Mouse (Mus musculus) CH12.LX (cell line): ENCODE results near the gene Iqca. TPM values are rescaled to one million over a fixed set of nuclear protein-coding genes. Genes with fewer than 3 reads are reported as not detected.

Source experiments
- DNase-seq: peaks from one replicate; pipeline ENCODE4 v3.0.0-alpha.2; 2013; ENCODE audit errors: extremely low read depth
- H3K27ac ChIP-seq: 2 replicates; pipeline ENCODE4 v1.5.1; 2012; ENCODE audit warnings: low read depth, mild to moderate bottlenecking, control low read depth, moderate library complexity; ENCODE audit not compliant: insufficient read depth
- H3K27me3 ChIP-seq: replicated peaks from 2 replicates; pipeline ENCODE3; 2012; ENCODE audit warnings: inconsistent platforms
- H3K36me3 ChIP-seq, 2 experiments: replicated peaks in 1 of 2; 2 replicates each; pipeline versions ENCODE3 to v1.6.1; 2012; ENCODE audit warnings: inconsistent platforms in 1 of 2, low read length in 1 of 2, mild to moderate bottlenecking in 1 of 2, mixed read lengths in 1 of 2, moderate library complexity in 1 of 2; ENCODE audit not compliant: control insufficient read depth in 1 of 2, insufficient read depth in 1 of 2
- H3K4me1 ChIP-seq, 2 experiments: 2 replicates each; pipeline ENCODE4 v1.6.1; 2012; ENCODE audit warnings: inconsistent platforms in 1 of 2, moderate library complexity in 1 of 2; ENCODE audit not compliant: insufficient read depth in 2 of 2, control insufficient read depth in 1 of 2
- H3K4me2 ChIP-seq: 2 replicates; pipeline ENCODE4 v1.6.1; 2012; ENCODE audit warnings: low read depth, mild to moderate bottlenecking, control low read depth; ENCODE audit not compliant: poor library complexity, insufficient read depth, severe bottlenecking
- H3K4me3 ChIP-seq, 3 experiments: fragments of 150-350 bp in 1 of 3; sonication (generic) in 1 of 3; replicated peaks in 1 of 3; 2 replicates each; pipeline versions ENCODE3 to v1.5.1; 2011 to 2012; ENCODE audit warnings: low read depth in 2 of 3, low read length in 2 of 3, mild to moderate bottlenecking in 2 of 3, moderate library complexity in 2 of 3, control low read depth in 1 of 3, improper control_type of control experiment in 1 of 3, inconsistent platforms in 1 of 3, mixed read lengths in 1 of 3; ENCODE audit not compliant: poor library complexity in 1 of 3
- H3K79me2 ChIP-seq: replicated peaks from 2 replicates; pipeline ENCODE4 v1.6.1; 2012; ENCODE audit warnings: mild to moderate bottlenecking, moderate library complexity; ENCODE audit not compliant: control insufficient read depth, poor library complexity, insufficient read depth, severe bottlenecking; ENCODE audit errors: extremely low read depth
- H3K9ac ChIP-seq: 2 replicates; pipeline ENCODE4 v1.6.1; 2012; ENCODE audit warnings: low read depth, mild to moderate bottlenecking, control low read depth, moderate library complexity; ENCODE audit not compliant: insufficient read depth
- H3K9me3 ChIP-seq: replicated peaks from 2 replicates; pipeline ENCODE3; 2012; ENCODE audit warnings: low read length, inconsistent platforms, mixed read lengths
- BHLHE40 ChIP-seq: IDR thresholded peaks from 2 replicates; pipeline ENCODE4 v1.6.1; 2011; ENCODE audit warnings: mild to moderate bottlenecking, low read depth, low read length, improper control_type of control experiment
- CHD1 ChIP-seq: IDR thresholded peaks from 2 replicates; pipeline ENCODE4 v1.6.1; 2012; ENCODE audit warnings: low read depth, low read length, improper control_type of control experiment, inconsistent platforms
- CHD2 ChIP-seq: IDR thresholded peaks from 2 replicates; pipeline ENCODE4 v1.6.1; 2011; ENCODE audit warnings: low read length, improper control_type of control experiment
- CTCF ChIP-seq, 2 experiments: IDR thresholded peaks in 1 of 2; conservative IDR thresholded peaks in 1 of 2; 2 replicates each; pipeline ENCODE4 v1.5.1; 2011 to 2012; ENCODE audit warnings: low read depth in 2 of 2, low read length in 2 of 2, improper control_type of control experiment in 1 of 2, inconsistent platforms in 1 of 2, mild to moderate bottlenecking in 1 of 2, moderate library complexity in 1 of 2
- E2F4 ChIP-seq: IDR thresholded peaks from 2 replicates; pipeline ENCODE4 v1.6.1; 2011; ENCODE audit warnings: low read depth, low read length, improper control_type of control experiment; ENCODE audit not compliant: insufficient replicate concordance
- ELF1 ChIP-seq: IDR thresholded peaks from 2 replicates; pipeline ENCODE4 v1.6.1; 2014; ENCODE audit warnings: low read depth, mild to moderate bottlenecking, inconsistent platforms, low read length, improper control_type of control experiment
- EP300 ChIP-seq: IDR thresholded peaks from 2 replicates; pipeline ENCODE4 v1.6.1; 2011; ENCODE audit warnings: low read length, improper control_type of control experiment
- ETS1 ChIP-seq: conservative IDR thresholded peaks from 2 replicates; pipeline ENCODE4 v1.6.1; 2012; ENCODE audit warnings: low read depth, mild to moderate bottlenecking, inconsistent platforms, low read length, improper control_type of control experiment, moderate library complexity
- GABPA ChIP-seq: IDR thresholded peaks from 2 replicates; pipeline ENCODE4 v1.6.1; 2012; ENCODE audit warnings: low read depth, low read length, improper control_type of control experiment, inconsistent platforms; ENCODE audit not compliant: insufficient replicate concordance
- HCFC1 ChIP-seq: IDR thresholded peaks from 2 replicates; pipeline ENCODE4 v1.6.1; 2012; ENCODE audit warnings: low read depth, mild to moderate bottlenecking, inconsistent platforms, low read length, improper control_type of control experiment
- IRF4 ChIP-seq: IDR thresholded peaks from 2 replicates; pipeline ENCODE4 v1.6.1; 2014; ENCODE audit warnings: low read depth, mild to moderate bottlenecking, inconsistent platforms, low read length, improper control_type of control experiment
- JUN ChIP-seq: IDR thresholded peaks from 2 replicates; pipeline ENCODE4 v1.6.1; 2011; ENCODE audit warnings: low read depth, mild to moderate bottlenecking, low read length, improper control_type of control experiment, moderate library complexity; ENCODE audit not compliant: insufficient read depth
- JUND ChIP-seq: conservative IDR thresholded peaks from 2 replicates; pipeline ENCODE4 v1.6.1; 2011; ENCODE audit warnings: low read depth, low read length, improper control_type of control experiment
- KAT2A ChIP-seq: IDR thresholded peaks from 2 replicates; pipeline ENCODE4 v1.6.1; 2012; ENCODE audit warnings: low read length, improper control_type of control experiment, inconsistent platforms; ENCODE audit not compliant: insufficient replicate concordance
- MAFK ChIP-seq: IDR thresholded peaks from 2 replicates; pipeline ENCODE4 v1.6.1; 2011; ENCODE audit warnings: low read length, improper control_type of control experiment; ENCODE audit not compliant: insufficient replicate concordance
- MAX ChIP-seq: IDR thresholded peaks from 2 replicates; pipeline ENCODE4 v1.6.1; 2011; ENCODE audit warnings: low read length, improper control_type of control experiment
- MAZ ChIP-seq: IDR thresholded peaks from 2 replicates; pipeline ENCODE4 v1.6.1; 2012; ENCODE audit warnings: low read depth, mild to moderate bottlenecking, inconsistent platforms, low read length, improper control_type of control experiment, moderate library complexity
- MEF2A ChIP-seq: IDR thresholded peaks from 2 replicates; pipeline ENCODE4 v1.6.1; 2014; ENCODE audit warnings: low read depth, mild to moderate bottlenecking, inconsistent platforms, low read length, improper control_type of control experiment, borderline replicate concordance
- MXI1 ChIP-seq: IDR thresholded peaks from 2 replicates; pipeline ENCODE4 v1.6.1; 2011; ENCODE audit warnings: mild to moderate bottlenecking, low read depth, low read length, improper control_type of control experiment
- MYC ChIP-seq: IDR thresholded peaks from 2 replicates; pipeline ENCODE4 v1.6.1; 2011; ENCODE audit warnings: low read depth, mild to moderate bottlenecking, improper control_type of control experiment, low read length
- NELFE ChIP-seq: IDR thresholded peaks from 2 replicates; pipeline ENCODE4 v1.6.1; 2011; ENCODE audit warnings: low read depth, low read length, improper control_type of control experiment
- NRF1 ChIP-seq: IDR thresholded peaks from 2 replicates; pipeline ENCODE4 v1.6.1; 2014; ENCODE audit warnings: low read depth, mild to moderate bottlenecking, inconsistent platforms, low read length, improper control_type of control experiment, moderate library complexity
- PAX5 ChIP-seq: IDR thresholded peaks from 2 replicates; pipeline ENCODE4 v1.6.1; 2012; ENCODE audit warnings: low read length, inconsistent platforms, mixed read lengths
- POLR2A ChIP-seq: IDR thresholded peaks from 2 replicates; pipeline ENCODE4 v1.6.1; 2011; ENCODE audit warnings: low read depth, mild to moderate bottlenecking, improper control_type of control experiment, low read length
- RAD21 ChIP-seq: IDR thresholded peaks from 2 replicates; pipeline ENCODE4 v1.6.1; 2011; ENCODE audit warnings: low read depth, mild to moderate bottlenecking, low read length, improper control_type of control experiment, moderate library complexity
- RCOR1 ChIP-seq: conservative IDR thresholded peaks from 2 replicates; pipeline ENCODE4 v1.6.1; 2012; ENCODE audit warnings: low read depth, mild to moderate bottlenecking, inconsistent platforms, low read length, improper control_type of control experiment
- SIN3A ChIP-seq: IDR thresholded peaks from 2 replicates; pipeline ENCODE4 v1.6.1; 2012; ENCODE audit warnings: low read length, improper control_type of control experiment, inconsistent platforms
- SMC3 ChIP-seq: IDR thresholded peaks from 2 replicates; pipeline ENCODE4 v1.6.1; 2011; ENCODE audit warnings: low read depth, low read length, improper control_type of control experiment
- TBP ChIP-seq: conservative IDR thresholded peaks from 2 replicates; pipeline ENCODE4 v1.6.1; 2011; ENCODE audit warnings: low read depth, low read length, improper control_type of control experiment
- TCF12 ChIP-seq: IDR thresholded peaks from 2 replicates; pipeline ENCODE4 v1.6.1; 2014; ENCODE audit warnings: low read depth, mild to moderate bottlenecking, inconsistent platforms, low read length, improper control_type of control experiment
- UBTF ChIP-seq: IDR thresholded peaks from 2 replicates; pipeline ENCODE4 v1.6.1; 2012; ENCODE audit warnings: low read depth, mild to moderate bottlenecking, inconsistent platforms, low read length, improper control_type of control experiment, moderate library complexity
- USF1 ChIP-seq: IDR thresholded peaks from 2 replicates; pipeline ENCODE4 v1.6.1; 2014; ENCODE audit warnings: low read depth, mild to moderate bottlenecking, inconsistent platforms, low read length, improper control_type of control experiment
- USF2 ChIP-seq: conservative IDR thresholded peaks from 2 replicates; pipeline ENCODE4 v1.6.1; 2011; ENCODE audit warnings: low read depth, low read length, improper control_type of control experiment
- ZC3H11A ChIP-seq: IDR thresholded peaks from 2 replicates; pipeline ENCODE4 v1.6.1; 2012; ENCODE audit warnings: low read depth, mild to moderate bottlenecking, inconsistent platforms, low read length, improper control_type of control experiment
- ZKSCAN1 ChIP-seq: IDR thresholded peaks from 2 replicates; pipeline ENCODE4 v1.6.1; 2012; ENCODE audit warnings: low read depth, inconsistent platforms, low read length, improper control_type of control experiment, borderline replicate concordance
- ZMIZ1 ChIP-seq: IDR thresholded peaks from 2 replicates; pipeline ENCODE4 v1.6.1; 2012; ENCODE audit warnings: low read depth, mild to moderate bottlenecking, inconsistent platforms, low read length, improper control_type of control experiment
- dilution Hi-C: fragments of 300-500 bp; cut with MboI; formaldehyde crosslinking; loops from 2 replicates; pipeline ENCODE4 v1.14.3; 2020; ENCODE audit warnings: low sequenced_read_pairs; ENCODE audit not compliant: extremely low pct_unique_long_range_greater_than_20kb, extremely low pct_ligation_motif_present
- in situ Hi-C: fragments of 300-500 bp; cut with MboI; formaldehyde crosslinking; loops from 3 replicates; pipeline ENCODE4 v1.14.3; 2019; ENCODE audit warnings: low sequenced_read_pairs, low pct_ligation_motif_present, low pct_unique_long_range_greater_than_20kb, mixed read lengths
- polyA plus RNA-seq: library from polyadenylated mRNA; unstranded; fragments of >175 nt; gene quantifications from 2 replicates; pipeline ENCODE4 v1.2.1, GENCODE M21; 2012; ENCODE audit warnings: low read depth; ENCODE audit not compliant: insufficient read length
- total RNA-seq, 2 experiments: library from RNA; depleted of rRNA; stranded (reverse); fragments of 300-350 nt in 1 of 2; fragments of >200 nt in 1 of 2; gene quantifications; 2 replicates each; pipeline ENCODE4 v1.2.3; 2012 to 2014

The Iqca gene
- total and polyA plus RNA-seq, 3 experiments: 0.19 TPM; not detected in 2

DNA sequence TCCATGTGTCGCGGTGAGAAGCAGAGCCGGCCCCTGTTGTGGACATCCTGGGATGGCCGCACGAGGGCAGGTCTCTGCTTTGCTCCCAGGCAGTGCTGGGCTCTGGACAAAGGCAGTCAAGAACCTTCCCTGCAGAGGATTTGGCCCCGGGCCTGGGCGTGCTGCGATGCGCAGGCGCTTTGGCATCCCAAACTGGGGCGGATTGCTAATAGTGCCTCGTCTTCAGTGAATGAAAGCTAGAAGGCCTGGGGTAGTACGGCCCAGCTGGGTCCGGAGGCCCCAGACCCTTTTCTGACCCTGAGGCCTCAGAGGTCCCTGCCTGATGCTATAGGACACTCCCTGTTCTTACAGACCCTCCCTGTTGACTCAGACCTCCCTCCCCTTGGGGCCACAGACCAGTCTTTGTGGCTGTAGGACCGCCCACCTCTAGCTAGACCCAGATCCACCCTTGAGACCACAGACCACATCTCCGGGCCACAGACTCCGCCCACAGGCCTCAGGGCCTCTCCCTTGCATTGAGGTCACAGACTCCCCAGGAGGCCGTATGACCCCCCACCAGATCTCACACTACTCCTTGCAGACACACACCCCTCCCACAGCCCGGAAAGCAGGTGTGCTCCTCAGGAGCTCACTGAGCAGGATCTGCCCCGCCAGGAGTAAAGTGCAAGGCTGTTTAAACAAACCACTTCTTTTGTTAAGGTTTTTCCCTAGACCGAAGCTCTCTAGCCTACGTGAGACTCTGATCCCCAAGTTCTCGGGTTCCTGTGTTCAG is 49.2 kb upstream of the Iqca start:
- peak; percentile 94 for DNase-seq
- Histone ChIP-seq H3K4me3 (peak overlapping the region in 1 of 3 experiments; percentile 82), H3K27me3 (no peaks in the 10 kb centered on the region)

DNA sequence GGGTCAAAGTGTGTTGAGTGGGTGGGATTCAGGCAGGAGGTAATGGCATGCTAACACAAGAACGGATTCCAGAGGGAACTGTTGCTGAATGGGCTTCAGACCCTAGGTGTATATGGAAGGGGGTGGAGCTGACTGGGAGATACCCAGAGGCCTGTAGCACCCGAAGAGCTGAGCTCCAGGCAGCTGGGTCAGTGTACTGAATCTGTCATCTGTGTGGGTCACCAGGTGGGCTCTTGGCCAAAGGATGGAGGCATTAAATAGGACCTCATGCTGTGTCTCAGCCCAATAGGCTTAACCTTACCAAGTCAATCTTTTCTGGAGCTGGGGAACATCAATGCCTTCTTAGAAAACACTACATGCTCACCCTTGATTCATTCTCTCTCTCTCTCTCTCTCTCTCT is 48.5 kb upstream of the Iqca start:
- dilution Hi-C loops: no loop called here
- H3K27me3 ChIP-seq: no peaks in the 10 kb centered on the region
- H3K9ac ChIP-seq: no peak overlapping the region
- no peak overlapping the region for H3K4me2 ChIP-seq
- DNase-seq: no peak
- no peak for TF ChIP-seq IRF4
- no peak for TF ChIP-seq NELFE
- TF ChIP-seq JUN: no peak
- no peak for TF ChIP-seq ELF1
- TF ChIP-seq EP300: no peak
- no peak for TF ChIP-seq TBP
- no peak for TF ChIP-seq TCF12
- no peak for TF ChIP-seq RAD21
- no peak for TF ChIP-seq MXI1
- TF ChIP-seq POLR2A: no peak
- TF ChIP-seq KAT2A: no peak
- no peak for TF ChIP-seq SMC3
- no peak for TF ChIP-seq CHD2
- TF ChIP-seq USF2: no peak
- no peak for TF ChIP-seq ZC3H11A
- TF ChIP-seq, all 38 proteins: peak for 0
- Histone ChIP-seq H3K36me3 (peaks cover 0 to 2% of the 10 kb centered on the region in 2 experiments), H3K79me2 (peaks cover 17% of the 10 kb centered on the region), H3K4me3 (no peak overlapping the region), H3K27ac (no peak overlapping the region), H3K9me3 (no peaks in the 10 kb centered on the region), H3K4me1 (peaks cover 8 to 39% of the 10 kb centered on the region in 2 experiments; a peak in 3 of 4 replicates)
- in situ Hi-C loops: loop anchor here (5.0 to 10.0 kb wide), 3 partner anchors 36 to 393 kb away; no protein-coding TSS in a partner anchor

More for the DNA sequence above, 49.2 kb upstream of the Iqca start:
- H3K9ac ChIP-seq: no peak overlapping the region
- H3K4me1 ChIP-seq: peaks cover 11 to 46% of the 10 kb centered on the region in 2 experiments; a peak in 3 of 4 replicates
- TF ChIP-seq MEF2A: peak; percentile 64; the same call in 1 of the 2 replicates
- TF ChIP-seq ELF1: no peak
- TF ChIP-seq BHLHE40: peak; percentile 60
- no peak for TF ChIP-seq CTCF (conservative IDR thresholded peaks at IDR 0.05 in 1 of 2, IDR thresholded peaks at IDR 0.05 in 1 of 2; ENCODE audit: low read depth in 2 of 2, low read length in 2 of 2)
- no peak for TF ChIP-seq SIN3A
- TF ChIP-seq E2F4: no peak
- TF ChIP-seq CHD1: no peak
- TF ChIP-seq TBP: no peak
- TF ChIP-seq USF1: no peak
- no peak for TF ChIP-seq EP300
- no peak for TF ChIP-seq JUN
- no peak for TF ChIP-seq ZC3H11A
- TF ChIP-seq MAX: no peak
- TF ChIP-seq IRF4: no peak
- 0 out of 2 replicates have a peak, but pooled peaks have one; percentile 25 for TF ChIP-seq MAFK
- TF ChIP-seq ETS1: peak; percentile 34; the same call in 1 of the 2 replicates
- TF ChIP-seq SMC3: no peak
- TF ChIP-seq TCF12: peak; percentile 61
- TF ChIP-seq MAZ: peak; percentile 38; the same call in 1 of the 2 replicates
- no peak for TF ChIP-seq PAX5
- no peak for TF ChIP-seq UBTF
- TF ChIP-seq MYC: no peak
- peak; percentile 67 for TF ChIP-seq NRF1
- no peak for TF ChIP-seq GABPA
- no peak for TF ChIP-seq RCOR1
- no peak for TF ChIP-seq RAD21
- TF ChIP-seq HCFC1: no peak
- TF ChIP-seq NELFE: no peak
- no peak for TF ChIP-seq POLR2A
- TF ChIP-seq CHD2: no peak
- TF ChIP-seq ZKSCAN1: no peak
- TF ChIP-seq JUND: no peak
- no peak for TF ChIP-seq ZMIZ1
- no peak for TF ChIP-seq KAT2A
- H3K27ac ChIP-seq: no peak overlapping the region
- in situ Hi-C loops: loop anchor here (5.0 to 10.0 kb wide), 3 partner anchors 35 to 392 kb away; no protein-coding TSS in a partner anchor
- H3K79me2 ChIP-seq: peaks cover 25% of the 10 kb centered on the region
- H3K9me3 ChIP-seq: no peaks in the 10 kb centered on the region
- dilution Hi-C loops: no loop called here
- H3K36me3 ChIP-seq: peaks cover 0 to 7% of the 10 kb centered on the region in 2 experiments
- no peak overlapping the region for H3K4me2 ChIP-seq
